Mouse (Mus musculus): ENCODE measurements around the gene Itga10.
"Not testable (repeated sequence)": the region's sequence is repeated elsewhere in the genome, so short reads cannot be mapped to it uniquely, and the experiment has no call there.

The Itga10 gene

DNA sequence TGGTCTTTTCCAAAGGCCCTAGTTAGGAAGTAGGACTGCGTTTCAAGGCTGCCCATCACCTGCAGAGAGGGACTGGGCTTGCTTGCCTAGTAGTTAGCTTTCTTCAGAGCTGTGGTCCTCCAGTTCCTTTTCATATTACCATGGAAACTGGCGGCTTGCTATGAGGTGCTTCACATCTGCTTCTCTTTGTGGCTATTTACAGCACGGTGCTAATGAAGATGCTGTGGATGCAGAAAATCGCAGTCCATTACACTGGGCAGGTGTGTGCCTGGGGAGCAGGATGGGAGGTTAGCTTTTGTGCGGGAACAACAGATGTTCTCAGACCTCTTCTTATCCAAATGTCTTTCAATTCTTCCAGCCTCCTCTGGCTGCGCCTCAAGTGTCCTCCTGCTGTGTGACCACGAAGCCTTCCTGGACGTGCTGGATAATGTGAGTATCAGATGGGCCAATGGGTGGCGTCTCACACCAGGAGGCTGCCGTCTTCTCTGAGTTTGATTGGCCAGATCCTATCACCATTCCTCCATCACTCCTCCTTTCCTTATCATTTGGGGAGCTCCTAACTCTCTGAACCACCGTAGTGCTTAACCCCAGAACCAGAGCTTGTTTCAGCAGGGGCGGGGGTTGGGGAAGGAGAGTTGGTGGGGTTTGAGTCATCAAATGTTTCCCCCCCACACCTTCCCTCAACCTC is 35.0 kb downstream of the Itga10 start:
- DNase-seq (ENCODE audit: low spot score) = no peak

DNA sequence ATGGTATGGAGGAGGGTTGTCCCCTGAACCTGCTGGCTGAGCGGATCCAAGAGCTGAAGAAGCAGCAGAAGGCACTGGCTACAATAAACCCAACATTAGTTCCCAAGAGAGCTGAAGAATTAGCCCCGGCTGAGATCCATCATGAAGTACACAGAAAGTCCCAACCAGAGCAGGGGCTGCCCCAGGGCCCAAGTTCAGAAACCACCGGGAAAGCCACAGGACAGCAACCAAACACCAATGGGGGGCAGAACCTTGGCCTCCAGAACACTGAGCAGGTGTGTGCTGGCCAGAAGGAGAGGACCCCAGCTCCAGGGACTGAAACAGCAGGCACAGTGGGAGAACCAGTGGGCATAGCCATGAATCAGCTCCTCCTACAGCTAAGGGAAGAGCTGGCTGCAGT is 38.1 kb downstream of the Itga10 start:
- no peak for DNase-seq (ENCODE audit: low spot score)

DNA sequence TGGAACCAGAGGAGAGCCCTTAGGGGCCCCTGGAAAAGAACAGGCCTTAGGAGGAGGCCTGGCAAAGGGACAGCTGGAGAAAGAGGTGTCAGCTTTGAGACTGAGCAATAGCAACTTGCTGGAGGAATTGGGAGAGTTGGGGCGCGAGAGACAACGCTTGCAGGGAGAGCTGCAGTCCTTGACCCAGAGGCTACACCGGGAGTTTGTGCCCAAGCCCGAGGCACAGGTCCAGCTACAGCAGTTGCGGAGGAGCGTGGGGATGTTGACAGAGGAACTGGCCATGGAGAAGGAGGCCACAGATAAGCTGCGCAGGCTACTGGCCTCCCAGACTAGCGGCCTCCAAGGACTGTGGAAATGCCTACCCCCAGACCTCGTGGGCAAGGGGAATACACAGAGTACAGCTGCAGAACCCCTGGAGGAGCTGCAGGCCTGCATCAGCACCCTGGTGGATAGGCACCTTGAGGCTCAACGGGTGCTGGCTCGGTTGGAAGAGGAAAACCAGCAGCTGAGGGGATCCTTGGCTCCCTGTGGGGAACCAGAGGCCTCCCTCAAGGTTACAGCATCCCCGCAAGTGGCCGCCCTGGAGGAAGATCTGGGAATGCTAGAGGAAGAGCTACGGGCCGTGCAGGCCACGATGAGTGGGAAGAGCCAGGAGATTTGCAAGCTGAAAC is 38.9 kb downstream of the Itga10 start:
- no peak for DNase-seq (ENCODE audit: low spot score)

DNA sequence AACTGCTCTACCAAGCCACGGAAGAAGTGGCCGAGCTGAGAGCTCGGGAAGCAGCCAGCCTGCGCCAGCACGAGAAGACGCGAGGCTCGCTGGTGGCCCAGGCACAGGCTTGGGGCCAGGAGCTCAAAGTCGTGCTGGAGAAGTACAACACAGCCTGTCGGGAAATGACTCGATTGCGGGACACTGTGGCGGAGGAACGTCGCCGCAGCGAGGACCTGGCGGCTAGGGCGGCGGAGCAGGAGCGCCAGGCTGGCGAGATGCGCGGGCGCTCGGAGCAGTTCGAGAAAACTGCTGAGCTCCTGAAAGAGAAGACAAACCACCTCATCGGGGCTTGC is 39.4 kb downstream of the Itga10 start:
- DNase-seq (ENCODE audit: low spot score) = no peak

DNA sequence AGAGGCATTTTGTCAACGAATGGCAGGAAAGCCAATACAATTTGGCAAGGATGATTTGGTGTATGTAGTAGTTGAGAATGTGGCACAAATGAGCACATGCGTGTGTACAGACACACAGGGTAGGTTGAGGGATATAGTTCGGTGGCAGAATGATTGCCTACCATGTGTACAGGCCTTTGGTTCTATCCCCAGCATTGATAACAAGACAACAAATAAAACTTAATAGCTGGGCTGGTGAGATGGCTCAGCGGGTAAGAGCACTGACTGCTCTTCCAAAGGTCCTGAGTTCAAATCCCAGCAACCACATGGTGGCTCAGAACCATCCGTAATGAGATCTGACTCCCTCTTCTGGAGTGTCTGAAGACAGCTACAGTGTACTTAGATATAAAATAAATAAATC is 40.7 kb downstream of the Itga10 start:
- not testable (repeated sequence) for DNase-seq (ENCODE audit: low spot score)

DNA sequence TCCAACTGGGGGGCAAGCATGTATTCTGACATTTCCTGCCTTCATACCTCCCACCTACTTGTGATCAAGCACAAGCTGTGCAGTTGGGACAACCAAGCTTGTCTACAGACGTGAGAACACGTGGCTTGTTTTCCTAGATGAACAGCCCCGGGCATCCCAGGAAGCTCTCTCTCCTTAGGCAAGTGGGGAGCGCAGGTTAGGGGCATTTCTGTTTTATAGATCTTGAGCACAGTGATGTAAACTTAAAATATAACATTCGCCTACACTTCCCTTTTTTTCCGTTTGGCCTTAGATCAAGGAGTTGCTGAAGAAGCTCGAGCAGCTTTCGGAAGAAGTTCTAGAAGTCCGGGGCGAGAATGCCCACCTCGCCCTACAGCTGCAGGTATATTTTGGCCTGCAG is 43.5 kb downstream of the Itga10 start:
- no peak for DNase-seq (ENCODE audit: low spot score)

DNA sequence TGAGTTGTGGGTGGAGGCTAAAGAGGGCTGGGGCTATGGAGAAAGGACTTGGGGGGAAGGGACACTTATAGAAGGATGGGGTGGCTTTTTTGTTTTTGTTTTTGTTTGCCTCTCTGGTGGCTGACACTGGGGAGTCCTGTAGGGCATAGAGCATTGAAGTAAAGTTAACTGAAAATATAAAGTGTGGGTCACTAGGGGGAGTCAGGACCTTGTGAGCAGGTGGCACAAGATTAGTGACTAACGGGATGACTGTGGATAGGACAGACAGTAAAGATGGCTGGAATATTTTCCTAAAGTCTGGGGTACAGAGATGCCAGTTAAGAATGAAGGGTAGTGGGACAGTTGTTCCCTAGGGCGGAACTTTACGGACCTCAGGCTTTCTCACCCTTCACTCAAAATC is 44.9 kb downstream of the Itga10 start:
- no peak for DNase-seq (ENCODE audit: low spot score)

DNA sequence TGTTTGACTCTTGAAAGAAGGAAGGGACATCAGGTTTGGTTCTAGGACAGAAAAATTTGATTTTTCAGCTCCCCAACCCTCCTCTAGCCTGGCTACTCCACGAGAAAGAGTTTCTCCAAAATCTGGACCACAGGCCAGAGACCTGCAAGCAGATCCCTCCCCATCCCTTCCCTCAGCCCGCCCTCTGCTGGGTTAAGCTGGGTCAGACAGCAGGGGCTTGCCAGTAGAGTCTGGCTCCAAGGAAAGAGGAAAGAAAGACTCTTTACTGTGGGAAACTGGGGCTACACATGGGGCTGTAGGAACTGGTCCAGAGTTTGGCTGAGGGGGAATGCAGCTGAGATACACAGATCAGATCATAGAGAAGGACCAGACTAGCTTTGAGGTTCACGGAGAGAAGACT is 47.1 kb downstream of the Itga10 start:
- DNase-seq (ENCODE audit: low spot score) = no peak

DNA sequence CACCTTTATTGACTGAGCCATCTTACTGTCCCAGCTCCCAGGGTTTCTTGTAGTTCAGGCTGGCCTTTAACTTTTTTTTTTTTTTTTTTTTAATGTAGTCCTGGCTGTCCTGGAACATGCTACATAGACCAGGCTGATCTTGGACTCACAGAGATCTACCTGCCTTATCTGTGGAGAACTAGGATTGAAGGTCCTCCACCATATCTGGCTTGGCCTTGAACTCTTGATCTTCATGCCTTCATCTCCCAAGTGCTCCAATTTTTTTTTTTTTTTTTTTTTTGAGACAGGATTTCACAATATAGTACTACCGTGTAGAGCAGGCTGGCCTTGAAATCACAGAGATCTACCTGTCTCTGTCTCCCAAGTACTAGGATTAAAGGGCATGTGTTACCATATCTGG is 48.2 kb downstream of the Itga10 start:
- no peak for DNase-seq (ENCODE audit: low spot score)

DNA sequence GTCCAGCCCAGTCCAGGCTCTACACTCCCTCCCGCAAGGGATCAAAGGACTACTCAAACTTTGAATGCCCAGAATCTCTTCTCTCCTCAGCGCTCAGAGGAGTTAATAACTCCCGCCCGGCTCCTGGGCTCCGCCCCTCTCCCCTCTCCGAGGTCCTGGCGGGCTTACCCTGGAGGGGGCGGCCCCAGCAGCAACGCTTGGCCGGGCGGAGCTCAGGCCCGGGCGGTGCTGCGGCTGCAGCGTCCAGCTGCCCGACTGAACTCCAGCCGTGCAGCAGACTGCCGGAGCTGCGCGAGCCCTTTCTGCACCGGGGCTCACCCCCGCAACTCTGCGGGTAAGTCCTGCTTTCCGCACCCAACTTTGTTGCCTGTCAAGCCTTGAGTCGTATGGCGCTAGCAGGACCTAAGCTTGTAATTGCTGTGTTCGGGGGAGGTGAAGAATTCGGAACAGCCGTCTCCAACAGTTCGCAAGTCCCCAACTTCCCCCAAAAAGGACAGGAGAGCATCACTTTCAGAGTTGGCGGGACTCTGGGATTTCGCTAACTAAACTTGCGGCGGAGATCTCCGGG is 50.9 kb downstream of the Itga10 start, which contains the start of gene Pias3:
Gene Pias3, plus strand, starts transcription at position 187 of the 568 bp plus-strand sequence.
- DNase-seq (ENCODE audit: low spot score) = no peak

DNA sequence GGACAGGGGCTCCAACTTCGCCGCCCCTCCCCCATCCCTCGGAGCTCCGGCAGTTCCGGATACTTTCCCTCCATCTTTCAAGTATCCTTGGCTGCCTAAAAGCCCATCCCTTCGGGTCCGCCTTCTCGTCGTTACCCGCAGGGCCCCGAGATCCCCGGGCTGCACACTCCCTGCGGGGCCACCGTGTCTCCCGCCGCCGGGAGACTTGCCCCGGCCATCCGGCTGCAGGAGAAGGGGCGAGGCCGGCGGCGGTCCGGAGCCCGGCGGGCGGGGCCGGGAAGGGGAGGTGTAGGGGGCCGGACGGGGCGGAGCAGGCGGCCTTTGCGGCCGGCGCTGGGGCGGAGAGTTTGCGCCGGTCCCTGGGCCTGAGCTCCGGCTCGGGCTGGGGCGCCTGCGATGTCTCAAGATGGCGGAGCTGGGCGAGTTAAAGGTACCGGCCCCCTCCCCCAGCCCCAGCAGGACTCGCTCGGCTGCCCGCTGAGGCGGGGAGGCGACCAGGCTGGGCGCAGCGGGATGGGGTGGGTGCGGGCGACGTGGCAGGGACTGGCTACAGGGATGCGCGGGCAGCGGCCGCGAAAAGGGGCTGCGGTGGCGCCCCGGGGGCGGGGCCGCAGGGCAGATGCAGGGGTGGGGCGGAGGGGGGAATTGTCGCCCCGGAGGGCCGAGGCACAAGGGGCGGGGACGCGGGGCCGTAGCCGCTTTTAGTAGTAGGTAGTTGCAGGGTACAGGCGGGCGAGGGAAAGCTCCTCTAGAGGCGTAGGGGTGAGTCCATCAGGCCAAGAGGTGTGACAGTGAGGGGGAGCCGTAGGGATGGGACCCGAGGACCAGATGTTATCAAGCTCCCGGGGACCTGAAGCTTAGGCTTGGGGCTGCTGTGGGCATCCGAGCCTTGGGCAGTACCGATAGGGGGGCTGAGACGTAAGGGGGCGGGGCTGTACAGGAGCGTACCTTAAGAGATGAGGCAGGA is 51.7 kb downstream of the Itga10 start:
- peak; percentile 63 for DNase-seq (ENCODE audit: low spot score)

DNA sequence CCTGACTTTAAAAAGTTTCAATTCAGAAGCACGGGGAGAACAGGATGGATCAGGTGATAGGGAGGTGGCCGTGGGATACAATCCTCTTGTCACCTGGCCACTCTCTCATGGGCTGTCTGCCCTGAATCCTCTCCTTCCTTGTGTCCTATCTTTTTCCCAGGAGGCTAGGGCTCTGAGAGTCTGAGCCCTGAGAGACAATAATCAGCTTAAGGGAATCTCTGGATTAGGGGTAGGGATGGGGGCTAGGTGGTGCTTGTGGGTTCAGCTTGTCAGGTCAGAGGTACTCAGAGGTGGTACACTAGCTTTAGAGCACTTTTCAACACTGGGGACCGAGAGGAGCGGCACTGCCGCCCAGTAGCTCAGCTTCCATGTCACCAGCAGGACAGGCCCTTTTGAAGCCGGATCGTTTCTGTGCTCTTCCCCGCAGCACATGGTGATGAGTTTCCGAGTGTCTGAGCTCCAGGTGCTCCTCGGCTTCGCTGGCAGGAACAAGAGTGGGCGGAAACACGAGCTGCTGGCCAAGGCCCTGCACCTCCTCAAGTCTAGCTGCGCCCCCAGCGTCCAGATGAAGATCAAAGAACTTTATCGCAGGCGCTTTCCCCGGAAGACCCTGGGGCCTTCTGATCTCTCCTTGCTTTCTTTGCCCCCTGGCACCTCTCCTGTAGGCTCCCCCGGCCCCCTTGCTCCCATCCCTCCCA is 53.8 kb downstream of the Itga10 start:
- DNase-seq (ENCODE audit: low spot score) = no peak

DNA sequence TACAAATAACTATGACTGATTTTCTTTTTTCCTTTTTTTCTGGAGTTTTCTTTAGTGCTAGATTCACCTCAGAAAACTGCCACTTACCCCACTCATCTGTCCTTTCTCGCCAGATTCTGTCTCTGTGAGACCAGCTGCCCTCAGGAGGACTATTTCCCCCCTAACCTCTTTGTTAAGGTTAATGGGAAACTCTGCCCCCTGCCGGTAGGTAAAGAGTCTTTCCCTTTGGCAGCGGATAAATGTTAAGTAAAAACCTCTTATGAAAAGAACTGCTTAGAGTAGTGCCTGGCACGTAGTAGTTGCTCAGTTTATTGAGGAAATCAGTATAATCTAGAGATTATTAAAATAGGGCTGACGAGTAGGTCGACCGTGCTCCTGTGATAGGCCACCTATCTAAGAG is 55.0 kb downstream of the Itga10 start:
- DNase-seq (ENCODE audit: low spot score) = no peak

DNA sequence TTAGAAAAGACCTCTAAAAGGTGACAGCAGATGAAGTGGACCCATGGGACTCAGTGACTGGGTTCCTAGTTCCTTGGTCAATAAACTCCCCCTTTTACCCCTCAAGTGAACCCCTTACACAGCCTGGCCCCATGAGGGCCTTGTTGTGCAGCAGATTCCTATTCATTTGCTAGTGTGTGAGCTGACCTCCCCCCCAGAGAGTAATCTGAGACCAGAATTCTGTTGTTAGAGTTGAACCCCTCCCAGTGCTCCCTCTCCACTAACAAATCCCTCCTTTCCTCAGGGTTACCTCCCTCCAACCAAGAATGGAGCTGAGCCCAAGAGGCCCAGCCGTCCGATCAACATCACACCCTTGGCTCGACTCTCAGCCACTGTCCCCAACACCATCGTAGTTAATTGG is 55.6 kb downstream of the Itga10 start:
- no peak for DNase-seq (ENCODE audit: low spot score)

DNA sequence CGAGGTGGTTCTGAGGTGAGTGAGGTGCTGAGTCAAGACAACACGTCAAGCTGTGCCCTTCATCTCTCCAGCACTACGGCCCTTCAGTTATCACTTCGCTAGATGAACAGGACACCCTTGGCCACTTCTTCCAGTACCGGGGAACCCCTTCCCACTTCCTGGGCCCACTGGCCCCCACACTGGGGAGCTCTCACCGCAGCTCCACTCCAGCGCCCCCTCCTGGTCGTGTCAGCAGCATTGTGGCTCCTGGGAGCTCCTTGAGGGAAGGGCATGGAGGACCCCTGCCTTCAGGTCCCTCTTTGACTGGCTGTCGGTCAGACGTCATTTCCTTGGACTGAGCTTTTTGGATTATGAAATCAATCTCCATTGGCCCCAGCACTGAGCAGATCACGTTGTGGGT is 59.4 kb downstream of the Itga10 start:
- DNase-seq (ENCODE audit: low spot score) = no peak

DNA sequence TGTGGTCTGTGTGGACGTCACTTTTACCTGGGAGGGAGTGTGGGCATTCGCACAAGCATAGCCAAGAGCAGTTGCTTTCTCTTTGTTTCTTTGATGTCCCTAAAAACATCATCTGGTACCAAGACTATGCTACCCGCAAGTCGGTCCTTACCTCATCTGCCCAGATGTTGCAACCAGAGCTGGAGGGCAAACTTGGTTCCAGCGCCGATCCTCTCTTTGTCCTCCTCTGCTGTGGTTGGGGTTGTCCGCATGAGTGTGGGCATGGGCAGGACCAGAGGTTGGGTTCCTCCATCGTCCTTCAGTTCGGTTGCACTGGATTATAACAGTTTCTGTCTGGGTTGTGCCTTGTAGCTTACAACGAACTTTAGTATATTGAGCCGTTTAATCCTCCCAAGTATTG is 60.8 kb downstream of the Itga10 start:
- DNase-seq (ENCODE audit: low spot score) = no peak

DNA sequence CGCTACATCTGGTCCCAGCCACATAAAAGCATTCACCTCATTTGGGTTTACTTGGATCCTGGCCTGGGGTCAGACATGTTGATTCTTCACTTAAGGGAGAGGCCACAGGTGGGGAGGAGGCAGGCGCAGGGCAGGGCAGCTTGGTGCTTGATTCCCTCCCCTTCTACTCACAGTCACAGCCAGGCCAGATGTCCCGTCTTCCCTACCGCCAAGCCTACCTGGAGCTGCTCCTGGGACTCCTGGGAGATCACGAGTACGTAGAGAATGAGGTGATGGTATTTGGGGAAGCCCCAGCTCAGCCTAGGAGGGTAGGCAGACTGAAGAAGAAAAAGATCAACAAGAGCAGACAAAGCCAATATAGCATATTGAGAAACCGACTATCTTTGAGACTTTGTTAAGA is 61.6 kb downstream of the Itga10 start:
- DNase-seq (ENCODE audit: low spot score) = no peak

DNA sequence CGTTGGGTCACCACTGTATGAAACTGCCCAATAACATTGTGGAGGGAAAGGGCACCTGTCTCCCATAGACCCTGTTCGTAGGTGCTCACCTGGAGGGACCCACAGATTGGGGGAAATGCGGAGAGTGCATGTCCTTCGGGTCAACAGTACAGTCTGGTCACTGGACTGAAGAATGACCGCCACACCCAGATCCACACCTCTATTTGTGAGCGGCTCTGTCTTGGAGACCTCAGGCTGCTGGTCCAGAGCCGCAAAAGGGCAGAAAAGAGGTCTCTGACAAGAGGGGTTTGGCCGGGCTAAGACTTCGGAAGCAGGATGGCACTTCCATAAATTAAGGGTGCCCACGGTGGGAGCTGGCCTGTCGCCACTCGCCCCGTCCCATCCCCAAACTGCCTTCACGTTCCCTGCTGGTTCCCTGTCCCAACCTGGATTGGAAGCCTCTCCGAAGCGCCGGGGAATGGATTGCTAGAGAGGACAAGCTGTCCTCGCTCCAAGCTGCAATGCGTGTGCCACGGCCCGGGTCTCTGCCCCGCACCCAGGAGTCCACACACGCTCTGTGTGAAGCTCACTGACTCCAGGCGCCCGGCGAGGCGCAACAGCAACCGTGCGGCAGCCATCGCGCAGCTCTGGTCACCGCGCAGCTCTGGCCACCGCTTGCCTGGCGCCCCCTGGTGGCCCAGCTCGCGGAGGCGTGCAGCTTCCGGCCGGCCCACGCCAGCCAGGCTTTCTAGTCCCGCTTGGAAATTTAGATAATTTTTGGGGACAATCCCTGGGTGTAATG is 62.7 kb downstream of the Itga10 start, which contains the start of gene Nudt17:
Gene Nudt17, minus strand, starts transcription at position 660 of the 781 bp plus-strand sequence.
- peak; percentile 68 for DNase-seq (ENCODE audit: low spot score)

DNA sequence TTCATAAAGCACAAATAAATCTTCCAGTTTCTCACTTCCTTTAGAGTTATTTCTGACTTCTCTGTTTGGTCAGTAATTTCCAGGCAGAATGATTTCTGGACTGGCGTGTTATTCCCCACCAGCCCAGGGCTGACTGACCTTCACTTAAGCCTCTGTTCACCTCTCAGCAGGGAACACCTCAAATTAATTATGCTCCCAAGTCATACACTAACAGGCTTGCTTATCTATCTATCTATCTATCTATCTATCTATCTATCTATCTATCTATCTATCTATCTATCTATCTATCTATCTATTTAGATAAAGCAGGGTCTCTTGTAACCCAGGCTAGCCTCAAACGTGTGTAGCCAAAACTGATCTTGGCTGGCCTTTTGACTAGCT is 63.3 kb downstream of the Itga10 start:
- DNase-seq (ENCODE audit: low spot score) = no peak
